Mouse (Mus musculus) right cerebral cortex, postnatal 4 days (tissue): ENCODE results near the gene Naa20.
A peak's percentile ranks its signal among the peaks of the same experiment; 100 is the strongest.
"Not testable (repeated sequence)": the region's sequence is repeated elsewhere in the genome, so short reads cannot be mapped to it uniquely, and the experiment has no call there.

Source experiments
- DNase-seq: peaks from one replicate; pipeline ENCODE4 v3.0.0-alpha.2; 2022

Gene Naa20

DNA sequence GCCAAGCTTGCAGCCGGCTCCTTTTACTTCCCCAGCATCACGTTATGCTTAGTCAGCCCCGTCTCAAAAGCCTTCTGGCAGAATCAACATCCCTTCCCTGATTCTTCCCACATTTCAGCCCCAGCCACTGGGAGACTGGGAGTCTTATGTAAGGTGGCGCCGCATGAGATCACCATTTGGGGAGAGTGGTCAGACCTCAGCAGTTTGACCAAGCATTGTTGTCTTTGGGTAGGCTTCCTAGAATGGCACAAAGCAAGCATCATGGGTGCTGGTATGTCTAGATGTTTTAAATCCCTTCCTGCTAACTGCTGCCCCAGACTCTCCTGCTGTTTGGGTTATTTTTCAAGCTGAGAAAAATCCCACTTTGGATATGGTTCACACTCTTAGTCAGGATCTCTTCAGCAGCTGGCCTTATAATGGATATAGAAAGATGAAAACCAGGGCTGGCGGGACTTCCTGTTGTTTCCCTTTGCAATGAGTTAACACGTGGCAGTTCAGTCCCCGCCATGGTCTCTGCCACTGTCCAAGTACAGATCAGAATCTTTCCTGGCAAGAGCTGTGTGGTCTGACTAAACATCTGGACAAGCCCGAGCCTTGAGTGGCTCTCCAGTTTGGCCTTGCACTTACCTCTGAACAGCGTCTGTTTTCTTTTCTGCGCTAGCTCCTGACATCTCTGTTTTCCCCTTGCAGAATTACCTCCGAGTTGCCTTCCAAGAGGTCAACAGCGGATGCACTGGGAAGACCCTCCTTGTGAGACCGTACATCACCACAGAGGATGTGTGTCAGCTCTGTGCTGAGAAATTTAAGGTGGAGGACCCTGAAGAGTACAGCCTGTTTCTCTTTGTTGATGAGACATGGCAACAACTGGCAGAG lies 16.8 kb upstream of the Naa20 start:
- no peak for DNase-seq

DNA sequence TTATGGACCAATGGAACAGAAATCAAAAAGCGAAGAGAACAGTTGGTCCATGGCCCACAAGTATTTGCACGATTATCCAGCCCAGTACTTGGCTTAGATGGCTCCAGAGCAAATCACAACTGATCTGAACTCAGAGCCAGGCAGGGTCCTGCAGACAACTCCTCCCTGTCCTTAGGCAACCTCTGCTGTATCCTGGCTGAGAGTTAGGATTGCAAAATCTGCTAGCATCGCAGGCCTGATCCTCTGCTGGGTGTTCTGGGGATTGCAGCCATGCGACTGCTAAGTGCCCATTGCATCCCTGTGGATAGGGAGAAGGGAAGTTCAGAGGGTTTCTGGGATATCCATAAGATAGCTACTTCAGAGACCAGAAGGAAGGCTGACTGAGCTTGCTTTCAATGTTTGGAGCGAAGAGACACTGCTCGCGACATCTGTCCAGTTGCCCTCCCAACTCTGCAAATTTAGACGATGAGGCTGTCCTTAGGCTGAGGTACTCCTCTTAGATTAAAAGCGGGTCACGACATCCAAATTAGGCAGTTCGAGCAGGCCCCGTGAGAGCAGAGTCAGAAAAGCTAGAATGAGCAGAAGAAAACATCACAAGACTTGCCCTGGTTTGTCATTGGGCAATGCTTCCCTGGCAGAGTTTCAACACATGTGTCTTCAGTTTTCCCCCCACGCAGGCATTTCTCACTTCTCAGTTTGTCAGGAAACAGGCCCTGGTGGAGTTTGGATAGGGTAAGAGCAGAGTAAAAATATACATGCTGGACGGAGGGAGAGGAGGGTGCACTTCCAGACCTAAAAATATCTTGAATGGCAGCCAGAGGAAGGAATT lies 13.7 kb upstream of the Naa20 start:
- DNase-seq: no peak

DNA sequence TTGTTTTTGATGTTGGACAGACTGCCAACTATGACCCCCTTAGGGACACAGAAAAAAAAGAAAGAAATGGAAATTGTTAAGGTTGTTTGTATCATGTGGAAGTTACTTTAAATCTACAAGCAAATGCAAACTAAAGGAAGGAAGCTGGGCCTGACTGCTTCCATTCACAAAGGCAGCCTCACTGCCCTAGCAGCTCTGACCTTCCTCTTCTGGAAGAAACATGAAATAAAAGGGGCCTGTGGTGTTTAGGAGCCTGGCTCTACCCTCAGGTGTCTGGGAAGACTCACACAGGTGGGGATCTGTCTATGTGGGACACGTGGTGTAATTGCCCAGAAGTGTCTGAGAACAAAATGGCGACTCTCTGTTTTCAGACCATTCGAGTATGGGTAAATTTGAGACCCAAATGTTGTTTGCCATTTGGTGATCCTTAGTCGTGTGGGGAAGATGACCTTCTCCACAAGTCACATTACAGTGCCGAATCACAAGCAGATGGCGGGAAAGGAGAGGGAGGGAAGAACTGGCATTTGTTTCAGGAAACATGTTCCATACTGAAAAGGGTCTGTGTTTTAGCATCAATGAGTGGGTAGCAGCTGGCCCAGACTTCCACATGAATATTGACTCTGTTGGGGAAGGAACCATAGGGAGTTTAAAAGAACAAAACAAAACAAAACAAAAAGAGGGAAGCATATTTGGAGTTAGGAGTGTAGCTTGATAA lies 13.0 kb upstream of the Naa20 start:
- DNase-seq: no peak

DNA sequence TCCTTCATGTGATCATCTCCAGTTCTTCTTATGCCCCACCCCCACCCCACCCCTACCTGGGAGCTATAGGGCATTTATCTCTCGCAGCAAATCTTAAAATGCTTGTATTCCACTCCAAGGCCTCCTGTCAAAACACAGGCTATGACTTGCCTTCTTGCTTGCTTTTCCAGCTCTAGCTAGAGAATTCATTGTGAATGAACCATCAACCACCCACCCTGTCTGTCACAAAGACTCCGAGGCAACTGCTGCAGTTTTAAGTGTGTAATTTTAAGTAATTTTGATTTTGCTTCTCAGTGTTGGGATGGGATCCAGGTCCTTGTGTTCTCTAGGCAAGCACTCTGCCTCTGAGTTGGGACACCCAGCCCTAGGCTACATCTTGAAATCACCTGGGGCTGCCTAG lies 11.3 kb upstream of the Naa20 start:
- DNase-seq: no peak

DNA sequence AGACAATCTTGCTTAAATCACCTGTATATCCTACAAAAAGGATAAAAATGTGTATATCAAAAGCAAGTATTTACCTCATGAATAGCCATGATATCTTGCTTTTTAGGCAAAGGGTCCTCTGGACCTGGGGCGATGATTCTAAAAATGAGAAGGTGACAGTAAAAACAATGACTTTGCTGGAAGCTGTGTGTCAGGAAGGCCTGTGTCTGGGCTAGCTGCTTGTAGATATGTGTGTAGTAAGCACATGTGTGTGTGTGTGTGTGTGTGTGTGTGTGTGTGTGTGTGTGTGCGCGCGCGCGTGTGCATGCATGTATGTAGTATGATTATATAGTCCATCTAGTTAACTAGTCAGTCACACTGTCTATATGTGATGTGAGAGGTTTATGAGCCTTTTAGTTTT lies 8.1 kb upstream of the Naa20 start:
- DNase-seq: no peak

DNA sequence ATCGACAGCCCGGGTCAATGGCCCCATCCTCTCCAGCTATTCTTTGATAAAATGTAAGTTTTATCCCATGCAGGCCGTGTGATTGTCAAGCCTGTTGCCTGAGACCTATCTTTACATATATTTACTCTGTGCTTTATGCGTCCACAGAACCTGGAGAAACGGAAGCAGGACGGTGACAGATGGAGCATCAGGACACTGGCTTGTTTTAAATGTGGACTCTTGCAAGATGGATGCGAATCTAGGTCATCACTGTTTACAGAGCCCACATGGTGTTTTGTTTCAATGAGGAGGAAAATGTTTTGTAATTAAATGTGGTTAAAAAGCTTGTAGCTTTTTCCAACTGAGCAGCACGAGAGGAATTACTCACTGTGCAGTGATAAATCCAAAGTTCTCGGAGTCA lies 3.8 kb upstream of the Naa20 start:
- no peak for DNase-seq

DNA sequence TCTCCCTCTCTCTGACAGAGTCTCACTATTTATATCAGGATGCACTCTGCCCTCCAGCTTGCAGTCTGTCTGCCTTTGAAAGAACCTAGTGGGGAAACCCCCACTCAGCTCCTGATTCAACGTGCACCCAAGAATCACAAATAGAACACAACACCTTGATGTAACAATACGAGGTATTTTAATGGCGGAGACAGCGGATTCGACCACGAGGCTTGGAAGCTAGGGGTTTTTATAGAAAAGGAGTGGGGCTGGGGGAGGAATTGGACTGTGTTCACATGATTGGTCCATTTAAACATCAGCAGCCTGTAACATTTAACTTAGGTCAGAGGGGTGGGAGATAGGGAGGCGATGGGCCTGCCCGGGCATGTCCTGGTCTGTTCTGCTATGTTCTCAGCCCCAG lies 1.6 kb upstream of the Naa20 start:
- DNase-seq: not testable (repeated sequence)

DNA sequence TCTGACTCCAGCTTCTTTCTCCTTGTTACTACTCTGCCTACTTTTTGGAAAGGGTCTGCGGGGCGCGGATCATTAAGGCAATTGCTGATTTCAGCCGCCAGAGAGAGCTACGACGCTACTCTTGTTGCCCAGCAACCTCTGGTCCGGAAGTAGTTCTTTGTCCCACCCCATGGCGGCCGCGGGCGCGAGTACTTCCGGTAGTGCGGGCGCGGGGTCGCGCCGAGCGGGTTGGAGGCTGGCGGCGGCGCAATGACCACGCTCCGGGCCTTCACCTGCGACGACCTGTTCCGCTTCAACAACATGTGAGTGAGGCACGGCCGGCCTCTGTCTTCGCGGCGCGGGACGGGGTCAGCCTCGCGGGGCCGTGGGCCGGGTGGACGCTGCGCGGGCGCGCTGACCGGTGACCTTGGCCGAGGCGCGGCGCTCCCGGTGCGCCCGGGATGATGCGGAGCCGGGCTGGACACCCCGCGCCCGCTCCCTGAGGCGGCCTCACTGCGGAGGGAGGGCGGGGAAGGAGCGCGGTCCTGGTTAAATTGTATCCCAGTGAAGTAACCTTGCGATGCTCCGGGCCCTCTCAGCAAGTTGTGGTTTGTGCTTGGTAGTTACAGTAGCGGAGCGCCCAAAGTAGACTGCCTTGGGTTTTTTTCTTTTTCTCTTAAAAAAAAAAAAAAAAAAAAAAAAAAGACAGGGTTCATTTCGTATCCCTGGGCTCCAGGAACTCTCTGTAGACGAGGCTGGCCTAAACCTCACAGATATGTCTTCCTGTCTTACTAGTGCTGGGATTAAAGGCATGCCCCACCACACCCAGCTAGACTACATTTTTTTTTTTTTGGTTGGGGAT lies 1.4 kb downstream of the Naa20 start:
- DNase-seq: peak; percentile 91

DNA sequence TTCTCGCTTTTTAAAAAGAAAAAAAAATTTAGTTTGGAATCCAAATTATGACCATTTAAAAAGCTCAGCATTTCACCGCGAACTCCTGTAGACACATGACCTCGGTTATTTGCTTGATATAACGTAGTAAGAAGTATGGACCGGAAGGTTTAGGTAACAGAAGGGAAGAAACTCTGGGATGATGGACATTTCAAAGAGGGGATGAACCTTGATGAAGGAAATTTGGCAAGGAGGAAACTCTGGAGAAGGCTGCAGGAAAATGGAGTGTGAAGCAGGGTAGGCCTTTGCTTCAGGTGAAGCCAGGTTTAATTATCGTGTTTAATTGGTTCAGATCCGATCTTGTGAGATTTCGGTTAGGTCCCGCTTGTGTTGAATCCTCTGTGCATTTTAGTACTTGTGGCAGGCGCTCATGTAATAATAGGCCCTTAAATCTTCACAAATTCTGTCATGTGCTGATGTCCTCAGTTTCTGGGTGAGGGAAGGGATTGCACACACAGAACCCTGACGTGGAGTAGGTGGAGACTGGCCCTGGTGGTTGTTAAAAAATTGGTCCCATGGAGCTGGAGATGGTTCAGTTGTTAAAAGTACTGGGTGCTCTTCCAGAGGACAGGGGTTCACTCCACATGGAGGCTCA lies 2.2 kb downstream of the Naa20 start:
- DNase-seq: no peak

DNA sequence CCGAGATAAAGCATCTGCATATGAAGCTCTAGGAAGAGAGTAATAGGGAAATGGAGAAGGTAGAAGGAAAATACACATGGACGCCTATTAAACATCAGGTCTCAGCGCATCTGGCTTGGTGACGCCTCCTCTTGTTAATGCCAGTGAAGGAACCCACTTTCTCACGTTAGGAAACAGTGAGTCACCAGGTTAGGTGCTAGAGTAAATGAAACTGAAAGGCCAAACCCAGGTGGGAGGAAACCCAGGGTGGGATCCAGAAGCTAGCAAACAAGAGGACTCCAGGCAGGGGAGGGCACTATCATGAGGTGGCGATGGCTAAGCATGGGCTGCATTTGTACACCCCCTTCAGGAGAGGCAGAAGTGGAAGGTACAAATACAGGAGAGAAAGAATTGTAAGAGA lies 3.3 kb downstream of the Naa20 start:
- no peak for DNase-seq

DNA sequence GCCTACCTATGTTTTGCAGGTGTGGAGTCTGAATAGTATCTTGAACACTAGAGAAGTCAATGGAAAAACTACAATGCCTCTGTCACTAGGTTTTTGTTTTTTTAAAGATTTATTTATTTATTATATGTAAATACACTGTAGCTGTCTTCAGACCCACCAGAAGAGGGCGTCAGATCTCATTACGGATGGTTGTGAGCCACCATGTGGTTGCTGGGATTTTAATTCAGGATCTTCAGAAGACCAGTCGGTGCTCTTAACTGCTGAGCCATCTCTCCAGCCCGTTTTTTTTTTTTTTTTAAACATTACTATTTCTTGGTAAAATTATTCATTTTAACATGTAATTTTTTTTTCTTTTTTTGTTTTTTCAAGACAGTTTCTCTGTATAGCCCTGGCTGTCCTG lies 4.0 kb downstream of the Naa20 start:
- DNase-seq: not testable (repeated sequence)

DNA sequence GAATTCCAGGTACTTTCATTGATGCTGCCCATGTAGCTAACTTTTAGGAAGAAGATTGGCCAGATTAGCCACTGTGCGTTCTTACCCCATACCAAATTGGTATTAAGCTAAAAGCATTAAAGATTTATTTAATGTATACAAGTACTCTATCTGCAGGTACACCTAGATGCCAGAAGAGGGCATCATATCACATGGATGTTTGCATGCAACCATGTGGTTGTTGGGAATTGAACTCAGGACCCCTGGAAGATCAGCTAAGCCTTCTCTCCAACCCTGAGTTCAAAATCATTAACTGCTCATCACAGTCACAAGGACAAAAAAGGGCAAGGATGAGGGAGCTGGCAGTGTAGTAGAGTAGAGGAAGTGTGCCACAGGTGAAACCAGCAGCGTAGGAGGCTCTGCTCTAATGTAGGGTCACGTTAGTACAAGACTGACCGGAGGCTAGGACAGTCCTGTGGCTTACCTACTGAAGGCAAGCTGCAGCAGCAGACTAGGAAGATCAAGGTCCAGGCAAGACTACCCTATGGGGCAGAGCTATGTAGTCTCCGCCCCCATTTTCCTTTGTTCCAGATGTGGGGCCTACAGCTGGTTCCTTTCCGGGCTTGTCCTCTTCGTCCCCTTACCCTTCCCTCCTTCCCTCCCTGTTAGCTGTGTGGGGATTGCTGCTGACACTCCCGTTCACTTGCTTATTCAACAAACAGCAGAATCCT lies 19.2 kb downstream of the Naa20 start:
- DNase-seq: no peak

DNA sequence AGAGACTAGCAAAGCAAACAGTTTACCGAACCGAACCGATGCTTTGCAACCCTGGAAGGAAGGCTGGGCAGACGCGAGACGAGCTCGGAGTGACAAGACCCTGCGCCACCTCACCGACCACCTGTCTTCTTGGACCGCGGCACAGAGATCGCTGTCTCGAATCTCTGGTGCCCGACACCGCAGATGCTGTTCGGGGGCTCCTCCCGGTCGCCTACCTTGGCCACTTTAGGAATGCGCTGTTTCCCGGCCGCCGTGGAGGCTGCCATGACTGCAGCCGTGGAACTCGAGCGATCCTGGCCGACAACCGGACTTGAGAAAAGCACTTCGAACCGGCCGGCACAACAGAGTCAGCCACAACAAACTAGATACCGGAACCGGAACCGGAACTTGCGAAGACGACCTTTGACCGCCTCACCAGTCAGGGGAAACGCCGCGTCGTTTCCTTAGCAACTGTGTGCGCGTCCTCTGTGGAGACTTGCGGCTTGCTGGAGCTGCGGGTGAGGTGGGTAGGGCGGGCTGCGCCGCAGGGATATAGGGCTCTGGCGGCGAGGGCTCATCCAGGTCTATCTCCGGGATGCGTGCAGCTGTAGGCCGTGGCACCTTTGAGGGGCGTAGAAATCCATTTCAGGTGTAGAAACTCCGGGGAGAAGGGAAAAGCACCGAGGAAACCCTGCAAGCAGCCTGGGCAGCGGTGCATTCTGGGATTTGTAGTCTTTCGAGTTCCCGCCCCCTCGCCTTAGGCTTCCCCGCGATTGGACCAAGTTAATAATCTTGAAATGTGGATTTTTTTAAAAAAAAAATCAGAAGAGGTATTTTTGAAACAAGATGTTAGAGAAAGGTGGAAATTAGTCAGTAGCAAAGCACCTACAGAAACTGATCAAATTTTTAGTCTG lies 32.7 kb downstream of the Naa20 start, which contains the start of the genes Cfap61 and Crnkl1:
Gene Cfap61, plus strand, starts transcription at position 446 of the 893 bp plus-strand sequence.
Gene Crnkl1, minus strand, starts transcription at position 676 of the 893 bp plus-strand sequence.
- DNase-seq: peak; percentile 88

DNA sequence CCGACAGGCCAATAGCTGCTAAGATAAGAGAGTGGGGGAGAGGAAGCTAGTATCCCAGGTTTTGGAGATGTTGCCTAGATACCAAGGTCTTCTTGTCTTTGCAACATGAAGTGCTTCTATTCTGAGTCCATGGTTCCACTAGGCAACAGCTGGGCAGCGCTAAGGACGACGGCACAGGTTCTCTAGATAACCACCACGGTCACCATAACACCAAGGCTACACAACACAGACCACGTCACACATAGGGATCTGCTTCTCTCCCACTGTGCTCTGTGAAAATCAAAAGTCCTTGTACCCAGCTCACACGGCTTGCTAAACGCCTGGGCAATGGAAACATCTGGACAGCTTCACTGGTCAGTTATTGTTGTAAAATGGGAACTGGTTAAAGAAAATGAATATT lies 35.1 kb downstream of the Naa20 start:
- no peak for DNase-seq

DNA sequence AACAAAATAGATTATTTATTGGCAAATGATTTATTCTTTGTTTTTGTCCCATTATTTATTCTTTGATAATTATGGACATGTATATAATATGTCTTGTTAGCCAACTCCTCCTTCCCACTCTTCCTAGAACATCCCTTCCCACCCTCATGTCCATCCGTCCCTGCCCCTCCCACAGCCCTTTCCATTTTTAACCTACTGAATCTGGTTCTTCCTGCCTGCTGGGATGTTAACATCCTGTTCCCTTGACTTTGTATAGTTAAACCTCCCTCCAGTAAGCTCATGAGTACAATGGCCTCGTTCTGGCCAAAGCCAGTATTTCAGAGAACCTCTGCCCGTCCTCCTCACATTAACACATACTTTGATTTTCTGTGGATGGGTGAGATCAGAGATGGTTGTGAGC lies 39.5 kb downstream of the Naa20 start:
- DNase-seq: no peak

DNA sequence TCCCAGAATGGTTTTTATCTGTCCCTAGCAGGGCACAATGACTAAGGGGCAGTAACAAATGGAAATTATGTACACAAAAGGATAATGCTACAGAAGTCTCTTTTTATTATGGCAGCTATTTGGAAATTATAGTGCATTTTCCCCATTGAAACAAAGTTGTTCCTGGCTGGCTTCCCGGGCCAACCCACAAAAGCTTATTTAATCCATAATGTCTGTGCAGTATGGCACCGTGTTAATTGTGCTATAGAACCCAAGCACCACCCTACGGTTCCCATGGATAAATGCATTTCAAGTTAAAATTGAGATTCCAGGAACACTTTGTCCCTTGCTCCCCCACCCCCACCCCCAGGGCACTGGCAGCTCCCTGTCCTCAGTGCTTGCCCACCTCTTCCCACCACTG lies 42.4 kb downstream of the Naa20 start:
- DNase-seq: no peak

DNA sequence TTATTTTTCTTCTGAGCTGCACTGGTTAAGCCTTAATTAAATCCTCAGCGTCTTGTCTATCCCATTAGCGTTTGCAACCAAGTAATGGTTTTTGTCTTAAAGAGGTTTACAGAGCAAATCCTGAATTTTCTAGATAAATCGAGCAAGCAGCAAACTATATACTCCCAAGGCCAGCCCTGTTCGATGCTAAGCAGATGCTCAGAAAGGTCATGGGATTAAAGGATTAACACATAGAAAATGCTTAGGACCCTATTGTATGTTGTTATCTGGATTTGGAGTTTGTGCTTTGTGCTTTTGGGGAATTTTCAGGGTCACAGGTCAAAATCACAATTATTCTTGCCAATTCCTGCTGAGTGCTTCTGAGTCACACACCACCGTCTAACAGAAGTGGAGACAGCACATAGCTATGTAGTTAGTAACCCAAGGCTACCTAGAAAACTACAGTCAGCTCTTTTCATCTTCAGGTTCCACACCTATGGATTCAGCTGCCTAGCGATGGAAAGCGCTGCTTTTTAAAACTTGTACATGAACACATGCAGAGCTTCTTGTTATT lies 46.6 kb downstream of the Naa20 start:
- no peak for DNase-seq

DNA sequence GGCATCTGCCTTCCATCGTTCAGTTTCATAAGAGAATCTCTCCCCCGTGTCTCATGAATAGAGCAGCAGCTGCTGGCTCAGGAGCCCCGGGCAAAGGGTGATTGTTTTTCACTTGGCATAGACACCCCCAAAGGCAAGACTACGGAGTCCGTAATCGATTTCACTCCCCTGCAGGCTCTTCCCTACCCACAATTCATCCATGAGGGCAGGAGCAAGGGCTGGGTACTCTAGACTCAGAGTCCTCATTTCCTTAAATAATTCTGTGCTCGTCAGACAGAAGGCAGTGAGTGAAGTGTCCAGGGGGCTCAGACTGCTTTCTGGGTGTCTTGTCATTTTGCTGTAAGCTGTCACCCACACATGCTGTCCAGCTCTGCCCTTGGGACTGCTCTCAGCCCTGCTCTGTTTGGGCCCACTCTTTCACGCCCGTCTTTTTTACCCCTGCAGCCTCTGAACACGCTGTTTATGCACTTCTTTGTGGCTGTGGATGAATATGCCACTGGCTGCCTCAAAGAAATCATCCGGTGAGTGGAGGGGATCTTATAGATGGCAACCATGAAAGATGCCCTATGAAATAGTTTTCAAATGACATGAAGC lies 47.7 kb downstream of the Naa20 start:
- DNase-seq: no peak

DNA sequence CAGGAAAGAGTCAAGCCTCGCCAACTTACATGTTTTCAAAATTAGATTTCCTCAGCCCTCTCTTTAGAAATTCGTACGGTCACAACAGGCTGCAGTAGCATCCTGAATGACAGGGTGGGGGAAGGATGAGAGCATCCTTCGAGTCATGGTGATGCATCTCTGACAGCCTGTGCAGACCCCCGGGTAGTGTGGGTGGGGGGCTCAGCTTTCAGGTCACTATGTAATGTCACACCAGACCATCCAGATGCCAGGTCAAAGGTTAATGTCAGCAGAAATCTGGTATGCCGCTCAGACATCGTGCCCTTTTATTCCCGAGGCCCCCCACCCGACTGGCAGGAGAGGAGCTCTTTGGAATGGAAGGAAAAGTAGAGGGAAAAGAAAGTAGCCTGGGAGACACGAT lies 48.3 kb downstream of the Naa20 start:
- DNase-seq: no peak
